ENCODE assay signal across 23 mouse cellular contexts in genomic region chr13:78113978-78114377, GRCm38 (mm10).
"Had no signal": no experiment of that assay in that cellular context is flagged by ENCODE, and none has a peak within 500 bp of the region (broad histone marks: within the 10 kb centered on the region; RNA-seq: fewer than 3 reads in every experiment).

No protein-coding gene starts in this region.

- H3K9me3 ChIP-seq: limb, embryonic 12.5 days; limb, embryonic 15.5 days; midbrain, embryonic 10.5 days; midbrain, embryonic 13.5 days; neural tube, embryonic 13.5 days had no signal

- DNase-seq: kidney, postnatal 14 days; kidney, postnatal 4 days; left cerebral cortex, postnatal 4 days; liver, postnatal 0 days; lung, embryonic 14.5 days; right cerebral cortex, adult 18-20 months; right cerebral cortex, postnatal 14 days; right cerebral cortex, postnatal 4 days; thymus, adult 2 months; thymus, postnatal 14 days; thymus, postnatal 4 days had no signal

- H3K4me2 ChIP-seq: limb, embryonic 12.5 days; limb, embryonic 15.5 days; liver, embryonic 11.5 days; lung, embryonic 14.5 days; midbrain, embryonic 13.5 days; neural tube, embryonic 13.5 days had no signal

- H3K4me3 ChIP-seq: limb, embryonic 12.5 days; limb, embryonic 15.5 days; megakaryocyte, embryonic 14.5 days; midbrain, embryonic 10.5 days; midbrain, embryonic 13.5 days; myocyte; neural tube, embryonic 13.5 days had no signal

- H3K9ac ChIP-seq: limb, embryonic 12.5 days; limb, embryonic 15.5 days; liver, embryonic 14.5 days; liver, postnatal 0 days; lung, embryonic 14.5 days; midbrain, embryonic 13.5 days; neural tube, embryonic 13.5 days had no signal

- H3K4me1 ChIP-seq: limb, embryonic 12.5 days; limb, embryonic 15.5 days; megakaryocyte, embryonic 14.5 days; midbrain, embryonic 10.5 days; neural tube, embryonic 13.5 days had no signal

- ATAC-seq: liver, postnatal 0 days; lung, postnatal 0 days; midbrain, embryonic 13.5 days; midbrain, embryonic 16.5 days had no signal

- H3K36me3 ChIP-seq: limb, embryonic 12.5 days; limb, embryonic 15.5 days; midbrain, embryonic 10.5 days; midbrain, embryonic 13.5 days; neural tube, embryonic 13.5 days had no signal

- H3K27ac ChIP-seq: limb, embryonic 12.5 days; limb, embryonic 15.5 days; liver, embryonic 14.5 days; midbrain, embryonic 10.5 days; midbrain, embryonic 13.5 days; neural tube, embryonic 13.5 days; stomach, postnatal 0 days had no signal

- H3K27me3 ChIP-seq: limb, embryonic 12.5 days; limb, embryonic 15.5 days; megakaryocyte, embryonic 14.5 days; midbrain, embryonic 13.5 days; neural tube, embryonic 13.5 days had no signal
